Mouse (Mus musculus): ENCODE data around the gene Cmtm2a. TPM values are rescaled to one million over a fixed set of nuclear protein-coding genes. Genes with fewer than 3 reads are reported as not detected.

Cmtm2a gene
- total and polyA plus RNA-seq, 3 experiments, result not detected

DNA sequence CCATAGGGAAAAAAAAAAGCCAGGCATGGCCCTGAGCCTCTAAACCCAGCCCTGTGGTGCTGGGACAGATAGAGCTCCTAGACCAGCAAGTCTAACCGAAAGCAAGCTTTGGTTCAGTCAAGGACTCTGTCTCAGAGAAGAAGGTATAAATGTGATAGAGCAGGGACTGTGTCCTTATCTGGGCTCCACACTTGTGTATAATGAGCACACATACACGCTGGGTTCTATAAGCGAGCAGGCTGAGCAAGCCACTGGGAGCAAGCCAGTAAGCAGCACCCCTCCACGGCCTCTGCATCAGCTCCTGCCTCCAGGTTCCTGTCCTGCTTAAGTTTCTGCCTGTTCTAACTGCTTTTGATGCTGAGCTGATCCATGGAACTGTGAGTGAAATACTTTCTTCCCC, 60.9 kb downstream of the Cmtm2a start:
- no peak overlapping the region for H3K9ac ChIP-seq (ENCODE audit: insufficient read depth, low read depth)
- H3K79me2 ChIP-seq (replicated peaks; ENCODE audit: control insufficient read depth, extremely low read depth, insufficient read depth, poor library complexity, severe bottlenecking), result no peaks in the 10 kb centered on the region
- no peaks in the 10 kb centered on the region for H3K9me3 ChIP-seq (replicated peaks; ENCODE audit: low read length)
- TF ChIP-seq E2F4 (IDR thresholded peaks at IDR 0.05; ENCODE audit: insufficient replicate concordance, low read depth, low read length) (no peak), ZC3H11A (IDR thresholded peaks at IDR 0.05; ENCODE audit: low read depth, low read length) (no peak), RCOR1 (conservative IDR thresholded peaks at IDR 0.05; ENCODE audit: low read depth, low read length) (no peak), USF1 (IDR thresholded peaks at IDR 0.05; ENCODE audit: low read depth, low read length) (no peak), ELF1 (IDR thresholded peaks at IDR 0.05; ENCODE audit: low read depth, low read length) (no peak), PAX5 (IDR thresholded peaks at IDR 0.05; ENCODE audit: low read length) (no peak), CHD1 (IDR thresholded peaks at IDR 0.05; ENCODE audit: low read depth, low read length) (no peak), ZNF384 (IDR thresholded peaks at IDR 0.05; ENCODE audit: low read depth, low read length) (no peak), UBTF (IDR thresholded peaks at IDR 0.05; ENCODE audit: low read depth, low read length) (no peak), CTCF (conservative IDR thresholded peaks at IDR 0.05 in 1 of 2, IDR thresholded peaks at IDR 0.05 in 1 of 2; ENCODE audit: low read depth in 2 of 2, low read length in 2 of 2) (no peak)
- dilution Hi-C loops (cut with MboI; ENCODE audit: extremely low pct_ligation_motif_present, extremely low pct_unique_long_range_greater_than_20kb, low sequenced_read_pairs), result no loop called here
- no peak overlapping the region for H3K4me3 ChIP-seq (replicated peaks in 1 of 3; ENCODE audit: low read depth in 2 of 3, low read length in 2 of 3, poor library complexity in 1 of 3)
- peaks cover 73 to 89% of the 10 kb centered on the region in 2 experiments for H3K36me3 ChIP-seq (replicated peaks in 1 of 2; ENCODE audit: control insufficient read depth in 1 of 2, insufficient read depth in 1 of 2, low read length in 1 of 2)
- H3K4me2 ChIP-seq (ENCODE audit: insufficient read depth, low read depth, poor library complexity, severe bottlenecking), result no peak overlapping the region
- in situ Hi-C loops (cut with MboI; ENCODE audit: low pct_ligation_motif_present, low pct_unique_long_range_greater_than_20kb, low sequenced_read_pairs), result no loop called here
- no peaks in the 10 kb centered on the region for H3K27me3 ChIP-seq (replicated peaks)
- H3K27ac ChIP-seq (ENCODE audit: insufficient read depth, low read depth), result no peak overlapping the region
- peaks cover 3 to 11% of the 10 kb centered on the region in 2 experiments; a peak in 2 of 4 replicates for H3K4me1 ChIP-seq (ENCODE audit: control insufficient read depth in 1 of 2, insufficient read depth in 2 of 2)
- no peak for DNase-seq (ENCODE audit: extremely low read depth)

Other genes starting within 250 kb of the Cmtm2a start
- gene Cdh5, start 191.6 kb downstream of the Cmtm2a start, total RNA-seq (2012; rRNA removed), result 0.25 and 0.34 TPM in 2 replicates
- gene Cdh5, start 191.6 kb downstream of the Cmtm2a start, total RNA-seq (2014; rRNA removed), result 0.20 and 0.48 TPM in 2 replicates
- 1.7 and 1.8 TPM in 2 replicates for gene Cdh5, start 191.6 kb downstream of the Cmtm2a start, polyA plus RNA-seq (2012; ENCODE audit: insufficient read length, low read depth)
- gene Bean1, start 122.7 kb downstream of the Cmtm2a start, total RNA-seq (2012; rRNA removed), result not detected in 2 replicates
- not detected in 2 replicates for gene Bean1, start 122.7 kb downstream of the Cmtm2a start, total RNA-seq (2014; rRNA removed)
- not detected in 2 replicates for gene Bean1, start 122.7 kb downstream of the Cmtm2a start, polyA plus RNA-seq (2012; ENCODE audit: insufficient read length, low read depth)
- 9.2 and 13.5 TPM in 2 replicates for gene Tk2, start 44.6 kb downstream of the Cmtm2a start, total RNA-seq (2012; rRNA removed)
- 8.7 and 8.9 TPM in 2 replicates for gene Tk2, start 44.6 kb downstream of the Cmtm2a start, total RNA-seq (2014; rRNA removed)
- gene Tk2, start 44.6 kb downstream of the Cmtm2a start, polyA plus RNA-seq (2012; ENCODE audit: insufficient read length, low read depth), result 7.3 TPM in 2 replicates
- 20.7 and 25.3 TPM in 2 replicates for gene Cklf, start 42.3 kb downstream of the Cmtm2a start, total RNA-seq (2012; rRNA removed)
- gene Cklf, start 42.3 kb downstream of the Cmtm2a start, total RNA-seq (2014; rRNA removed), result 35.2 and 38.8 TPM in 2 replicates
- gene Cklf, start 42.3 kb downstream of the Cmtm2a start, polyA plus RNA-seq (2012; ENCODE audit: insufficient read length, low read depth), result 25.0 and 29.7 TPM in 2 replicates
- gene Gm45711, start 16.9 kb upstream of the Cmtm2a start, total RNA-seq (2012; rRNA removed), result not detected in 2 replicates
- not detected in 2 replicates for gene Gm45711, start 16.9 kb upstream of the Cmtm2a start, total RNA-seq (2014; rRNA removed)
- not detected in 2 replicates for gene Gm45711, start 16.9 kb upstream of the Cmtm2a start, polyA plus RNA-seq (2012; ENCODE audit: insufficient read length, low read depth)
- not detected in 2 replicates for gene Cmtm1, start 17.0 kb upstream of the Cmtm2a start, total RNA-seq (2012; rRNA removed)
- not detected in 2 replicates for gene Cmtm1, start 17.0 kb upstream of the Cmtm2a start, total RNA-seq (2014; rRNA removed)
- not detected in 2 replicates for gene Cmtm1, start 17.0 kb upstream of the Cmtm2a start, polyA plus RNA-seq (2012; ENCODE audit: insufficient read length, low read depth)
- not detected in 2 replicates for gene Gm11020, start 28.4 kb upstream of the Cmtm2a start, total RNA-seq (2012; rRNA removed)
- gene Gm11020, start 28.4 kb upstream of the Cmtm2a start, total RNA-seq (2014; rRNA removed), result not detected in 2 replicates
- not detected in 2 replicates for gene Gm11020, start 28.4 kb upstream of the Cmtm2a start, polyA plus RNA-seq (2012; ENCODE audit: insufficient read length, low read depth)
- not detected in 2 replicates for gene Cmtm2b, start 29.0 kb upstream of the Cmtm2a start, total RNA-seq (2012; rRNA removed)
- not detected in 2 replicates for gene Cmtm2b, start 29.0 kb upstream of the Cmtm2a start, total RNA-seq (2014; rRNA removed)
- gene Cmtm2b, start 29.0 kb upstream of the Cmtm2a start, polyA plus RNA-seq (2012; ENCODE audit: insufficient read length, low read depth), result not detected in 2 replicates
- gene Cmtm3, start 46.2 kb upstream of the Cmtm2a start, total RNA-seq (2012; rRNA removed), result 3.9 TPM in 2 replicates
- 4.2 and 4.3 TPM in 2 replicates for gene Cmtm3, start 46.2 kb upstream of the Cmtm2a start, total RNA-seq (2014; rRNA removed)
- 8.8 and 11.0 TPM in 2 replicates for gene Cmtm3, start 46.2 kb upstream of the Cmtm2a start, polyA plus RNA-seq (2012; ENCODE audit: insufficient read length, low read depth)
- 2.3 and 2.7 TPM in 2 replicates for gene Cmtm4, start 102.6 kb upstream of the Cmtm2a start, total RNA-seq (2012; rRNA removed)
- gene Cmtm4, start 102.6 kb upstream of the Cmtm2a start, total RNA-seq (2014; rRNA removed), result 2.5 and 2.6 TPM in 2 replicates
- gene Cmtm4, start 102.6 kb upstream of the Cmtm2a start, polyA plus RNA-seq (2012; ENCODE audit: insufficient read length, low read depth), result 2.6 and 3.0 TPM in 2 replicates
- 12.7 and 15.8 TPM in 2 replicates for gene Dync1li2, start 149.9 kb upstream of the Cmtm2a start, total RNA-seq (2012; rRNA removed)
- gene Dync1li2, start 149.9 kb upstream of the Cmtm2a start, total RNA-seq (2014; rRNA removed), result 14.3 and 17.7 TPM in 2 replicates
- 22.8 and 30.4 TPM in 2 replicates for gene Dync1li2, start 149.9 kb upstream of the Cmtm2a start, polyA plus RNA-seq (2012; ENCODE audit: insufficient read length, low read depth)
- gene Terb1, start 216.7 kb upstream of the Cmtm2a start, total RNA-seq (2012; rRNA removed), result not detected in 2 replicates
- not detected in 2 replicates for gene Terb1, start 216.7 kb upstream of the Cmtm2a start, total RNA-seq (2014; rRNA removed)
- not detected in 2 replicates for gene Terb1, start 216.7 kb upstream of the Cmtm2a start, polyA plus RNA-seq (2012; ENCODE audit: insufficient read length, low read depth)
- 26.0 and 34.5 TPM in 2 replicates for gene Nae1, start 241.5 kb upstream of the Cmtm2a start, total RNA-seq (2012; rRNA removed)
- 95.0 and 113 TPM in 2 replicates for gene Nae1, start 241.5 kb upstream of the Cmtm2a start, total RNA-seq (2014; rRNA removed)
- 33.6 and 36.5 TPM in 2 replicates for gene Nae1, start 241.5 kb upstream of the Cmtm2a start, polyA plus RNA-seq (2012; ENCODE audit: insufficient read length, low read depth)
- gene Car7, start 241.5 kb upstream of the Cmtm2a start, total RNA-seq (2012; rRNA removed), result 0.85 and 0.88 TPM in 2 replicates
- gene Car7, start 241.5 kb upstream of the Cmtm2a start, total RNA-seq (2014; rRNA removed), result 0.62 and 0.92 TPM in 2 replicates
- gene Car7, start 241.5 kb upstream of the Cmtm2a start, polyA plus RNA-seq (2012; ENCODE audit: insufficient read length, low read depth), result 1.2 and 1.3 TPM in 2 replicates

Data from CH12.LX (cell line).